Mouse (Mus musculus): ENCODE measurements around the gene Tlk1. TPM values are rescaled to one million over a fixed set of nuclear protein-coding genes. Genes with fewer than 3 reads are reported as not detected.

Gene Tlk1
- polyA plus RNA-seq, 1 experiment from 2014 or later = 36.4 TPM

- Histone ChIP-seq H3K27me3 (ENCODE audit: insufficient read depth, low read length) (no peaks in the 10 kb centered on the region), H3K4me3 (ENCODE audit: low read depth, low read length) (no peak overlapping the region), H3K4me1 (ENCODE audit: insufficient read depth) (no peaks in the 10 kb centered on the region), H3K27ac (ENCODE audit: low read depth) (no peak overlapping the region), H3K9ac (no peak overlapping the region), H3K36me3 (ENCODE audit: insufficient read depth) (peaks cover 53% of the 10 kb centered on the region), H3K4me2 (no peak overlapping the region), H3K9me3 (ENCODE audit: low read depth, low read length) (no peaks in the 10 kb centered on the region)
- WGBS = 89% methylated on average over 9 of the region's 9 CpGs
- ATAC-seq (ENCODE audit: insufficient read depth) (no peak), DNase-seq (no peak)
- no peak for TF ChIP-seq CTCF (IDR thresholded peaks at IDR 0.05; ENCODE audit: low read depth)
Measured at GRCm38 (mm10) chr2:70723610-70724243, 101.8 kb downstream of the Tlk1 start.

GRCm38 (mm10) chr2:70710878-70711277, 114.7 kb downstream of the Tlk1 start:
- ATAC-seq (ENCODE audit: insufficient read depth) (no peak), DNase-seq (no peak)
- no peaks in the 10 kb centered on the region for H3K4me1 ChIP-seq (ENCODE audit: insufficient read depth)
- H3K36me3 ChIP-seq (ENCODE audit: insufficient read depth) = peaks cover 47% of the 10 kb centered on the region
- no peak overlapping the region for H3K27ac ChIP-seq (ENCODE audit: low read depth)
- H3K27me3 ChIP-seq (ENCODE audit: insufficient read depth, low read length) = no peaks in the 10 kb centered on the region
- 91% methylated on average over 4 of the region's 4 CpGs for WGBS
- TF ChIP-seq CTCF (IDR thresholded peaks at IDR 0.05; ENCODE audit: low read depth) = no peak
- H3K9me3 ChIP-seq (ENCODE audit: low read depth, low read length) = no peaks in the 10 kb centered on the region
- H3K4me2 ChIP-seq = no peak overlapping the region
- no peak overlapping the region for H3K9ac ChIP-seq
- H3K4me3 ChIP-seq (ENCODE audit: low read depth, low read length) = no peak overlapping the region

GRCm38 (mm10) chr2:70710236-70710635, 115.3 kb downstream of the Tlk1 start:
- no peaks in the 10 kb centered on the region for H3K4me1 ChIP-seq (ENCODE audit: insufficient read depth)
- no peak for ATAC-seq (ENCODE audit: insufficient read depth)
- H3K36me3 ChIP-seq (ENCODE audit: insufficient read depth) = peaks cover 40% of the 10 kb centered on the region
- H3K9ac ChIP-seq = no peak overlapping the region
- DNase-seq = no peak
- H3K9me3 ChIP-seq (ENCODE audit: low read depth, low read length) = no peaks in the 10 kb centered on the region
- no peak overlapping the region for H3K27ac ChIP-seq (ENCODE audit: low read depth)
- H3K4me3 ChIP-seq (ENCODE audit: low read depth, low read length) = no peak overlapping the region
- H3K27me3 ChIP-seq (ENCODE audit: insufficient read depth, low read length) = no peaks in the 10 kb centered on the region
- 88% methylated on average over 7 of the region's 7 CpGs for WGBS
- H3K4me2 ChIP-seq = no peak overlapping the region
- no peak for TF ChIP-seq CTCF (IDR thresholded peaks at IDR 0.05; ENCODE audit: low read depth)

GRCm38 (mm10) chr2:70708986-70709730, 116.4 kb downstream of the Tlk1 start:
- no peaks in the 10 kb centered on the region for H3K9me3 ChIP-seq (ENCODE audit: low read depth, low read length)
- DNase-seq = no peak
- 67% methylated on average over 13 of the region's 13 CpGs for WGBS
- no peaks in the 10 kb centered on the region for H3K27me3 ChIP-seq (ENCODE audit: insufficient read depth, low read length)
- no peak for TF ChIP-seq CTCF (IDR thresholded peaks at IDR 0.05; ENCODE audit: low read depth)
- no peak overlapping the region for H3K27ac ChIP-seq (ENCODE audit: low read depth)
- no peak overlapping the region for H3K4me2 ChIP-seq
- no peak for ATAC-seq (ENCODE audit: insufficient read depth)
- H3K36me3 ChIP-seq (ENCODE audit: insufficient read depth) = peaks cover 33% of the 10 kb centered on the region
- H3K4me1 ChIP-seq (ENCODE audit: insufficient read depth) = no peaks in the 10 kb centered on the region
- H3K9ac ChIP-seq = no peak overlapping the region
- no peak overlapping the region for H3K4me3 ChIP-seq (ENCODE audit: low read depth, low read length)

- Histone ChIP-seq H3K4me1 (ENCODE audit: insufficient read depth) (no peaks in the 10 kb centered on the region), H3K9ac (no peak overlapping the region), H3K27me3 (ENCODE audit: insufficient read depth, low read length) (no peaks in the 10 kb centered on the region), H3K4me2 (no peak overlapping the region), H3K9me3 (ENCODE audit: low read depth, low read length) (no peaks in the 10 kb centered on the region), H3K4me3 (ENCODE audit: low read depth, low read length) (no peak overlapping the region), H3K36me3 (ENCODE audit: insufficient read depth) (no peaks in the 10 kb centered on the region), H3K27ac (ENCODE audit: low read depth) (no peak overlapping the region)
- no peak for TF ChIP-seq CTCF (IDR thresholded peaks at IDR 0.05; ENCODE audit: low read depth)
- ATAC-seq (ENCODE audit: insufficient read depth) (no peak), DNase-seq (no peak)
- WGBS = 31% methylated on average over 5 of the region's 5 CpGs
Measured at GRCm38 (mm10) chr2:70702403-70702802, 123.1 kb downstream of the Tlk1 start.

- H3K9me3 ChIP-seq (ENCODE audit: low read depth, low read length) = no peaks in the 10 kb centered on the region
- no peaks in the 10 kb centered on the region for H3K36me3 ChIP-seq (ENCODE audit: insufficient read depth)
- no peak for TF ChIP-seq CTCF (IDR thresholded peaks at IDR 0.05; ENCODE audit: low read depth)
- H3K9ac ChIP-seq = no peak overlapping the region
- H3K27ac ChIP-seq (ENCODE audit: low read depth) = no peak overlapping the region
- DNase-seq (no peak), ATAC-seq (ENCODE audit: insufficient read depth) (no peak)
- H3K4me1 ChIP-seq (ENCODE audit: insufficient read depth) = no peaks in the 10 kb centered on the region
- H3K4me2 ChIP-seq = no peak overlapping the region
- H3K27me3 ChIP-seq (ENCODE audit: insufficient read depth, low read length) = no peaks in the 10 kb centered on the region
- 43% methylated on average over 9 of the region's 9 CpGs for WGBS
- no peak overlapping the region for H3K4me3 ChIP-seq (ENCODE audit: low read depth, low read length)
Measured at GRCm38 (mm10) chr2:70701571-70701970, 124.0 kb downstream of the Tlk1 start.

GRCm38 (mm10) chr2:70700851-70701250, 124.7 kb downstream of the Tlk1 start:
- no peaks in the 10 kb centered on the region for H3K36me3 ChIP-seq (ENCODE audit: insufficient read depth)
- no peak for TF ChIP-seq CTCF (IDR thresholded peaks at IDR 0.05; ENCODE audit: low read depth)
- no peak overlapping the region for H3K27ac ChIP-seq (ENCODE audit: low read depth)
- H3K4me3 ChIP-seq (ENCODE audit: low read depth, low read length) = no peak overlapping the region
- ATAC-seq (ENCODE audit: insufficient read depth) = no peak
- no peaks in the 10 kb centered on the region for H3K9me3 ChIP-seq (ENCODE audit: low read depth, low read length)
- DNase-seq = no peak
- no peaks in the 10 kb centered on the region for H3K27me3 ChIP-seq (ENCODE audit: insufficient read depth, low read length)
- H3K9ac ChIP-seq = no peak overlapping the region
- H3K4me1 ChIP-seq (ENCODE audit: insufficient read depth) = no peaks in the 10 kb centered on the region
- H3K4me2 ChIP-seq = no peak overlapping the region
- 74% methylated on average over 3 of the region's 3 CpGs for WGBS

Measured in lung, embryonic 14.5 days (tissue).